Mouse (Mus musculus): ENCODE data around the gene Ankra2. TPM values are rescaled to one million over a fixed set of nuclear protein-coding genes. Genes with fewer than 3 reads are reported as not detected.

Gene Ankra2
- polyA plus RNA-seq, 1 experiment from 2014 or later = 16.1 TPM

DNA sequence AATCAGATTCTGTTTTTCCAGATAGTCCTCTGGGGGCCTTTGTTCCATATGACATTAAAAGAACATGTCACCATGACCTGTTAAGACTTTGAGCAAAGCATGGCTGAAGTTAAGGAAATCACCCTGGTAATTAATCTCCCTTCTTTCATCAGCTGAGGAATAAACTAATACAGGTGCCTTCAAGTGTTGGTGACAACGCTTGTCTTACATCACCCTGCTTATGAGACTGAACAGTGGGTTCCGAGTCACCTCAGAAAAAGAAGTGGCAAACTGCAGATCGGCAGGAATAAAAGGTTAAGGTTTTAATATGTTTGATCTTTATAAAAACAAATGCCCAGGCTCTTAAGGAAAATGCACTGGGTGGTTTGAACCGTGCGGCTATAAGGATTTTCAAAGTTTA lies 16.8 kb downstream of the Ankra2 start, which contains the start of gene Gm21976:
Gene Gm21976, plus strand, starts transcription at position 202 of the 400 bp plus-strand sequence.
- WGBS = 82% methylated on average over 5 of the region's 5 CpGs
- H3K4me2 ChIP-seq (ENCODE audit: low read depth, low read length) = no peak within 1 kb of the TSS
- no peaks in the 10 kb centered on the region for H3K27me3 ChIP-seq (ENCODE audit: control insufficient read depth, insufficient read depth, low read length)
- no peak within 1 kb of the TSS for H3K27ac ChIP-seq (ENCODE audit: low read length)
- no peak for ATAC-seq (replicated peaks; ENCODE audit: extremely low read depth, insufficient read depth, low FRiP score)
- H3K9ac ChIP-seq (ENCODE audit: low read length) = no peak within 1 kb of the TSS
- no peaks in the 10 kb centered on the region for H3K9me3 ChIP-seq (replicated peaks; ENCODE audit: control insufficient read depth, low read length)
- H3K36me3 ChIP-seq (ENCODE audit: control insufficient read depth, insufficient read depth) = 0 out of 2 replicates have a peak, but pooled peaks cover 2% of the 10 kb centered on the region
- peaks cover 3% of the 10 kb centered on the region for H3K4me1 ChIP-seq (ENCODE audit: control insufficient read depth, insufficient read depth, low read length)
- H3K4me3 ChIP-seq (ENCODE audit: low read length) = no peak within 1 kb of the TSS

DNA sequence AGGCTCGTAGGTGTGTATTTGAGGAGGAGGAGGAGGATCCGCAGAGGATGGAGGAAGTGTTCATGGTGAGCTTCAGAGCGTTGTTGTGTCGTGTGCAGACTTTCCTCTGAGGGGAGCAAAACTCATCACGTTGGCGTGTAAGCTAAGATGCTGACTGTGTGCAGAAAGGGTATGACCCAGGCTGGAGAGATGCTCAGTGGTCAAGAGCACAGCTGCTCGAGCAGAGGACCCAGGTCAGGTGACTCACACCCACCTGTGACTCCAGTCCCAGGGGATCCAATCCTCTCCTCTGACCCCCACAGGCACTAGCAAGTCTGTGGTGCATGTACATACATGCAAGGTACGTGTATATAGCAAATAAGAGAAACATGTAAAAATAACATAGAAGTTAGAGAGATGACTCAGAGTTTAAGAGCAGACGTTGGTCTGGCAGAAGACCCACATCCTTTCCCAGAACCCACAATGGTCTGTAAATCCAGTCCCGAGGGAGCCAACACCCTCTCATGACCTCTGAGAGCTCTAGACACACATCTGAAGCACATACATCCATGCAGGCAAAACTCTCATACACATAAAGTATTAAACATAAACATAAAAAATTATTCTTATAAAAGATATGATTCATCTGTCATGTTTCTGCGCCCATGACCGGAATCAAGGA lies 18.2 kb downstream of the Ankra2 start:
- no peak for ATAC-seq (replicated peaks; ENCODE audit: extremely low read depth, insufficient read depth, low FRiP score)
- Histone ChIP-seq H3K27me3 (ENCODE audit: control insufficient read depth, insufficient read depth, low read length) (no peaks in the 10 kb centered on the region), H3K4me3 (ENCODE audit: low read length) (no peak overlapping the region), H3K27ac (ENCODE audit: low read length) (no peak overlapping the region), H3K9ac (ENCODE audit: low read length) (no peak overlapping the region), H3K36me3 (ENCODE audit: control insufficient read depth, insufficient read depth) (no peaks in the 10 kb centered on the region), H3K4me1 (ENCODE audit: control insufficient read depth, insufficient read depth, low read length) (peaks cover 1% of the 10 kb centered on the region), H3K9me3 (replicated peaks; ENCODE audit: control insufficient read depth, low read length) (no peaks in the 10 kb centered on the region), H3K4me2 (ENCODE audit: low read depth, low read length) (no peak overlapping the region)
- WGBS = 67% methylated on average over 12 of the region's 12 CpGs

DNA sequence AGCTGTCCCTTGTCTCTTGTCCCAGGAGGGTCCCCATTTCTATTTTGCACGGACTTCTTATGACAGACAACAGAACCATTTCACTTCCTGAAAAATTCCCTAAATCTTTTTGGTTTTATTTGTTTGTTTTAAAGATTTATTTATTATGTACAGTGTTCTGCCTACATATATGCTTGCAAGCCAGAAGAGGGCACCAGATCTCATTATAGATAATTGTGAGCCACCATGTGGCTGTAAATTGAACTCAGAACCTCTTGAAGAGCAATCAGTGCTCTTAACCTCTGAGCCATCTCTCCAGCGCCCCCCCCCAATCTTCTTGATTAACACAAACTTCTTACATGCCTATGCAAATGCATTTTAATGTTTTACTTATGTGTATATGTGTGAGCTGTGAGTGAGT lies 27.8 kb downstream of the Ankra2 start:
- no peaks in the 10 kb centered on the region for H3K9me3 ChIP-seq (replicated peaks; ENCODE audit: control insufficient read depth, low read length)

DNA sequence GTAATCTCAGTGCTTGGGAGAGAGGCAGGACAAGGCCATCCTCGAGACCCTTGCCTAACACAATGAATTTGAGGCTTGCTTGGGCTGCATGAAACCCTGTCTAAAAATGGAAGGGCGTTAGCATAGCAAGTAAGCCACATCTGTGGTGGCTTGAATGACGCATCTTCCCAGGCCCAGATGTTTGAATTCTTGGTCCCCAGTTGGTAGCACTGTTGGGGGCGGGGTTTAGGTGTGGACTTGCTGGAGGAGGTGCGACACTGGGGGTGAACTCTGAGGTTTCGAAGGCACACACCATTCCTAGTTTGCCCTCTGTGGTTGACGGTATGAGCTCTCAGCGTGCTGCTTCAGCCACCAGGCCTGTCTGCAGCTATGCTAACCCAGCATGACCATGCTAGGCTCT lies 28.8 kb downstream of the Ankra2 start:
- Histone ChIP-seq H3K27me3 (ENCODE audit: control insufficient read depth, insufficient read depth, low read length) (no peaks in the 10 kb centered on the region), H3K9me3 (replicated peaks; ENCODE audit: control insufficient read depth, low read length) (no peaks in the 10 kb centered on the region), H3K36me3 (ENCODE audit: control insufficient read depth, insufficient read depth) (no peaks in the 10 kb centered on the region), H3K9ac (ENCODE audit: low read length) (no peak overlapping the region), H3K4me3 (ENCODE audit: low read length) (no peak overlapping the region), H3K27ac (ENCODE audit: low read length) (no peak overlapping the region), H3K4me1 (ENCODE audit: control insufficient read depth, insufficient read depth, low read length) (no peaks in the 10 kb centered on the region), H3K4me2 (ENCODE audit: low read depth, low read length) (no peak overlapping the region)
- no peak for ATAC-seq (replicated peaks; ENCODE audit: extremely low read depth, insufficient read depth, low FRiP score)
- 77% methylated on average over 8 of the region's 8 CpGs for WGBS

More for the DNA sequence above, 27.8 kb downstream of the Ankra2 start:
- no peak overlapping the region for H3K4me2 ChIP-seq (ENCODE audit: low read depth, low read length)
- H3K4me1 ChIP-seq (ENCODE audit: control insufficient read depth, insufficient read depth, low read length) = no peaks in the 10 kb centered on the region
- no peaks in the 10 kb centered on the region for H3K36me3 ChIP-seq (ENCODE audit: control insufficient read depth, insufficient read depth)
- no peak overlapping the region for H3K4me3 ChIP-seq (ENCODE audit: low read length)
- no peak for ATAC-seq (replicated peaks; ENCODE audit: extremely low read depth, insufficient read depth, low FRiP score)
- no peaks in the 10 kb centered on the region for H3K27me3 ChIP-seq (ENCODE audit: control insufficient read depth, insufficient read depth, low read length)
- no peak overlapping the region for H3K9ac ChIP-seq (ENCODE audit: low read length)
- H3K27ac ChIP-seq (ENCODE audit: low read length) = no peak overlapping the region
- 28% methylated on average over 2 of the region's 2 CpGs for WGBS

DNA sequence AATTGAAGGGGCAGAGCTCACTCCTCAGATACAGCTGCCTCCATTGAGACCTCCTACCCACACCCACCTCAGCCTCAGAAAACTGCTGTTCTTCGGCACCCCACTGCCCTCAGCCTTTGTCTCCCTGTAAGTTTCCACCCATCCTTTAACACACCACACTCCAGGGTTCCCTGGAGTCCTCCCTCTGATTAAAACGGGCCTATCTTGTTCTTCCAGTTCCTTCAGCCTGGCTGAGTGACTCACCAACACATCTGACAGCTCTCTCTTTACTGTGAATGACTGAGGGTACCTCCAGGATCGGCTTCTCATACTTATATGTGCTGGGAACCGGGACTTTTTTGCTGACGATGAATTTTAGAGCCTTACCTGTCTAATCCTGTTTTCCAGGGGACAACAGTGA lies 33.2 kb downstream of the Ankra2 start:
- Histone ChIP-seq H3K9me3 (replicated peaks; ENCODE audit: control insufficient read depth, low read length) (no peaks in the 10 kb centered on the region), H3K27me3 (ENCODE audit: control insufficient read depth, insufficient read depth, low read length) (no peaks in the 10 kb centered on the region), H3K36me3 (ENCODE audit: control insufficient read depth, insufficient read depth) (no peaks in the 10 kb centered on the region), H3K4me2 (ENCODE audit: low read depth, low read length) (no peak overlapping the region), H3K9ac (ENCODE audit: low read length) (no peak overlapping the region), H3K4me1 (ENCODE audit: control insufficient read depth, insufficient read depth, low read length) (no peaks in the 10 kb centered on the region; the same call in 1 of the 2 replicates), H3K4me3 (ENCODE audit: low read length) (no peak overlapping the region), H3K27ac (ENCODE audit: low read length) (no peak overlapping the region)
- ATAC-seq (replicated peaks; ENCODE audit: extremely low read depth, insufficient read depth, low FRiP score) = no peak
- WGBS = 48% methylated on average over 5 of the region's 5 CpGs

DNA sequence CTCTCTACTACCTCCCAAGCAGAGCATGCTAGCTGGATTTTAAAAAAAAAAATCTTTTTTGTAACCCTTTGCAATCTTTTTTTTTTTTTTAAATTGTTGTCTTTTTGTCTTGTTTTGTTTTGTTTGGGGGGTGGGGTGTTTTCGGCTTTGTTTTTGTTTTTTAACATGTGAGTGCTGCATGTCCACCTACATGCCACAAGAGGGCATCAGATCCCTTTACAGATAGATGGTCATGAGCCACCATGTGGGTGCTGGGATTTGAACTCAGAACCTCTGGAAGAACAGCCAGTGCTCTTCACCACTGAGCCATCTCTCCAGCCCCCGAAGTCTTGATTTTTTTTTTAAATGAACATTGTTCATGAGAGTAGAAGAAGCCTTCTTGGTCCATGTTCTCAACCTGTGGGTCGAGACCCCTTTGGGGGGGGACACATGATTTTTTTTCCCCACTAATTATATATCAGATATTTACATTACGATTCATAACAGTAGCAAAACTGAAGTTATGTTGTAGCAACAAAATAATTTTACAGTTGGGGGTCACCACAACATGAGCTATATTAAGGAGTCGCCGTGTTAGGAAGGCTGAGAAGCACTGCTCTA lies 35.1 kb downstream of the Ankra2 start:
- no peak for ATAC-seq (replicated peaks; ENCODE audit: extremely low read depth, insufficient read depth, low FRiP score)
- Histone ChIP-seq H3K27me3 (ENCODE audit: control insufficient read depth, insufficient read depth, low read length) (no peaks in the 10 kb centered on the region), H3K9me3 (replicated peaks; ENCODE audit: control insufficient read depth, low read length) (no peaks in the 10 kb centered on the region), H3K4me2 (ENCODE audit: low read depth, low read length) (no peak overlapping the region), H3K9ac (ENCODE audit: low read length) (no peak overlapping the region), H3K4me1 (ENCODE audit: control insufficient read depth, insufficient read depth, low read length) (no peaks in the 10 kb centered on the region; the same call in 1 of the 2 replicates), H3K4me3 (ENCODE audit: low read length) (no peak overlapping the region), H3K27ac (ENCODE audit: low read length) (no peak overlapping the region), H3K36me3 (ENCODE audit: control insufficient read depth, insufficient read depth) (no peaks in the 10 kb centered on the region)
- 89% methylated on average over 6 of the region's 6 CpGs for WGBS

DNA sequence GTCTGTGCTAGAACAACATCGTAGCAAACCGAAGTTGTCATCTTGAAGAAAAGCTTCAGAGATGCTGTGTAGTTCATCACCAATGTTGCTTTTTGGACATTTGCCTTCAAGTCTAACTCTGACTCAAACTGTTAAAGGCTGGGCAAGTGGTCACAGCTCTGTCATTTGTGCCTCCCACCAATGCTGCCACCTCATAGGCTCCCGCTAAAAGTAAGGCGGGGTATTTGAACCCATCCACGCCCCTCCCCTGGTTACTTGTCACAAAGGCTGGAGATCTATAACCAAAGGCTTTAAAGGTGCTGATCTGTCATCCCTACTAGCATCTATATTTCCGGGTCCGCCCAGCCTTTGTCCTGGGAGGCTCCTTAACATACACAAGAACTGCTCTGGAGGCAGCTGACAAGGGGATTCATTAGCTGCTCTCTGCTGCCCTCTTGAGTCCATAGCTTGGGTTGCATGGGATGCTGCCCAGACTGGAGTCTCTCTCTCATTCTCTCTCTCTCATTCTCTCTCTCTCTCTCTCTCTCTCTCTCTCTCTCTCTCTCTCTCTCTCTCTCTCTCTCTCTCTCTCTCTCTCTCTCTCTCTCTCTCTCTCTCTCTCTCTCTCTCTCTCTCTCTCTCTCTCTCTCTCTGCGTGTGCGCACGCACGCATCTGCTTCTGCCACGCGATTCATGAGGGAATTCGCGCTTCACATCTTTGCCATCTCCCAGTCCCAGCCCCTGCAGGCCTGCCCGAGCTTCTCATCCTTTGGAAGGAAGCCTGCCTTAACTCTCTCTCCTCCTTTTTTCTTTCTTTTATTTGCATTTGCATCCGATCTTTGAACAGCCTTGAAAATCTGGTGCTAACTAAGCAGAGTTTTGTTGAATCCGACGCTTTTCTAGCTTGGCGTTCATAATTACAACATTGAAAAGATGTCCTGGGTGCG lies 36.2 kb downstream of the Ankra2 start:
- Histone ChIP-seq H3K4me1 (ENCODE audit: control insufficient read depth, insufficient read depth, low read length) (no peaks in the 10 kb centered on the region; the same call in 1 of the 2 replicates), H3K9ac (ENCODE audit: low read length) (no peak overlapping the region), H3K36me3 (ENCODE audit: control insufficient read depth, insufficient read depth) (no peaks in the 10 kb centered on the region), H3K4me2 (ENCODE audit: low read depth, low read length) (peak overlapping the region; percentile 41), H3K27ac (ENCODE audit: low read length) (no peak overlapping the region), H3K9me3 (replicated peaks; ENCODE audit: control insufficient read depth, low read length) (no peaks in the 10 kb centered on the region), H3K27me3 (ENCODE audit: control insufficient read depth, insufficient read depth, low read length) (no peaks in the 10 kb centered on the region), H3K4me3 (ENCODE audit: low read length) (peak overlapping the region; percentile 17; the same call in 1 of the 2 replicates)
- ATAC-seq (replicated peaks; ENCODE audit: extremely low read depth, insufficient read depth, low FRiP score) = peak; percentile 64
- 52% methylated on average over 21 of the region's 21 CpGs for WGBS

DNA sequence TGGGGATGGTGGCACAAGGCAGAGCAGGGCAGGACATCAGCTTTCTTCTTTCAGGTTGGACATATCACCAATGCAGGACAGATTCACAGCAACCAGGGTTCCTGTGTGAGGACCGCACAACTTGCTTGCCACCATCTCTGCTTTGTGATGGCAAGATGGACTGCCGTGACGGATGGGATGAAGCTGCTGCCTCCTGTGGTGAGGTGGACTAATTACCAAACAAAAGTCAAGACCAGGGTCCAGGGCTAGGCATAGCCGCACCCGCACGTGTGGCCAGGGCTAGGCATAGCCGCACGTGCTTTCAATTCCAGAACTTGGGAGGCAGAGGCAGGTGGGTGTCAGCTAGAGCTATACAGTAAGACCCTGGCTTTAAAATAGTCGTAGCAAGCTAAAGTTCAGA lies 42.4 kb downstream of the Ankra2 start:
- Histone ChIP-seq H3K9me3 (replicated peaks; ENCODE audit: control insufficient read depth, low read length) (no peaks in the 10 kb centered on the region), H3K4me2 (ENCODE audit: low read depth, low read length) (no peak overlapping the region), H3K9ac (ENCODE audit: low read length) (no peak overlapping the region), H3K27me3 (ENCODE audit: control insufficient read depth, insufficient read depth, low read length) (no peaks in the 10 kb centered on the region), H3K36me3 (ENCODE audit: control insufficient read depth, insufficient read depth) (peaks cover 10% of the 10 kb centered on the region; the same call in 1 of the 2 replicates), H3K4me3 (ENCODE audit: low read length) (no peak overlapping the region), H3K4me1 (ENCODE audit: control insufficient read depth, insufficient read depth, low read length) (peaks cover 8% of the 10 kb centered on the region), H3K27ac (ENCODE audit: low read length) (no peak overlapping the region)
- 88% methylated on average over 9 of the region's 9 CpGs for WGBS
- ATAC-seq (replicated peaks; ENCODE audit: extremely low read depth, insufficient read depth, low FRiP score) = no peak

Measured in heart, embryonic 16.5 days (tissue).